Mouse (Mus musculus) urinary bladder, postnatal 4 days (tissue): ENCODE data around the gene Pdcd6ip.
"Not testable (repeated sequence)": the region's sequence is repeated elsewhere in the genome, so short reads cannot be mapped to it uniquely, and the experiment has no call there.

Experiments
- DNase-seq, 2 experiments: peaks; one replicate each; pipeline ENCODE4 v3.0.0; 2021 to 2022; ENCODE audit warnings: low spot score in 2 of 2

Pdcd6ip gene

GRCm38 (mm10) chr9:113701441-113702160, 6.5 kb downstream of the Pdcd6ip start:
- no peak for DNase-seq

DNA sequence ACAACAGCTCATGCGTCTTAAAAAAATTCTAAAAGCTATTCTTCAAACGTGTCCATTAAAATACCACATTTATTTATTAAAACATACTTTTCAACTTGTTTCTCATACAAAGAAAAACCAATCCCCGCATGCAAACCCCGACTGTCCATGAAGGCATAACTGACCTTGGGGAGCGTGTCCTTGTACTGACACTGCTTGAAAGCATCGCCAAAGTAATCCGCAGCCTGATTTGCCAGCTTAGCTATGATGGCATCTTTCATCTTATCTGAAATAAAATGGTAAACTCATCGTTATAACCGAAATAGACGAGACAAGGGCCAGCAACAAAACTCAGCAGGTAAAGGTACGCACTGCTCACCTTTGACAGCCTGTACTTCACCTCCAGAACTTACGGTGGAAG, 20.6 kb downstream of the Pdcd6ip start:
- DNase-seq = no peak

DNA sequence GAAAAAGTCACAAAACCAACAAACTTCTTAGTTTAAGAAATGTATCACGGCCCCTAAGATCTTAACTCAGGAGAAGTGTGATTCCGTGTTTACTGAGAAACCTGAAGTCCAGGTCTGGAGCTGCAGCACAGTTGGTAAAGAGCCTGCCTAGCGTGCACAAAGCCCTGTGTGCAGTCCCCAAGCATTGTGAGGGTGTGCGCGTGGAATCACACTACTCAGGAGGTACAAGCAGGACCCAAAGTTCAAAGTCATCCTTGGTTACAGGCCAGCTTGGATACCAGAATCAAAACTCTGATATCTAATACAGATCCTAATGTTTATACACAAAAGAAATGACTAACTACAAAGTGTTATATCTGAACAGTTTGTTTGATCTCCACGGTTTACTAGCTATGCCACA, 34.3 kb downstream of the Pdcd6ip start:
- no peak for DNase-seq

GRCm38 (mm10) chr9:113672352-113672751, 35.7 kb downstream of the Pdcd6ip start:
- DNase-seq = no peak

DNA sequence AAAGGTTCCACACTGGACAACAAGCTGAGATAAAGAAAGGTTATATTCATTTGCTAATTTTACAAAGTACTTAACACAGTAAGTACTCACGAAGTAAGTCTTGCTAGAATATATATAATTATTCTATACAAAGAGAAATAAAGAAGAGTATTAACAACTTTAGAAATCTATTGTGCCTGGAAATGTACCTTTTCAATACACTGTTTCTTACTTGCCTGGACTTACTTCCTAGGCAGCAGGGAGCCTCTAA, 37.3 kb downstream of the Pdcd6ip start:
- no peak for DNase-seq

DNA sequence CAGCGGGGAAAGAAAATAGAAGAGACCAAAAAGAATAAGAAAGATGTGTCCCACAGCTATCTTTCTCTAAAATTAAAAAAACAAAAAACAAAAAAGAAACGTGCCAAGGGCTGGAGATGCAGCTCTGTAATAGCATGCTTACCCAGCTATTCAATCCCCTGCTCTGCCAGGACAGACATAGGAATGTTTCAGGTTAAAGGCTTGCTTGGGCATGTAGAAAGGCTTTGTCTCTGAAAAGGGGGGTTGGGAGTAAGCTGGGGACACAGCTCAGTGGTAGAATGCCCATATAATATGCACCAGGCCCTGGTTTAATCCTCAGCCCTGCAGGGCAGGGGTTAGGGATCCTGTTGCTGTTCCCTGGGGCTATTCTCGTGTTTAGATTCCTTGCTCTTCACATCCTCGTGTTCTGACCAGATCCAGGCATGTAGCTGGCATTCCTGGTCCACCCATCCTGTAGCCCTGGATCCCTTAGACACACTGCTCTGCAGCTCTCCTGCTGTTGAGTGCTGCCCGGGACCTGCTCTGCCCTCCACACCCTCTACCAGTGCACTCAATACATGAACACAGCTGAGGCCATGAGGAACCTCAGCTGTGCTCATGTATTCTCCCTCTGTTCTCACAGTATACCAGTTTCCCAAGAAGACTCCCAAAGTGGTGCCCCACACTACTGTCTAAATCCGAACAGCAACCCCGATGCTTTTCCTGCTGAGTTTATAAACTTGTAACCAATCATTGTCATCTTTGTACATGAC, 37.8 kb downstream of the Pdcd6ip start:
- no peak for DNase-seq

GRCm38 (mm10) chr9:113663476-113663875, 44.6 kb downstream of the Pdcd6ip start:
- DNase-seq = no peak

- no peak for DNase-seq
Observed at GRCm38 (mm10) chr9:113657837-113658236, 50.2 kb downstream of the Pdcd6ip start.

DNA sequence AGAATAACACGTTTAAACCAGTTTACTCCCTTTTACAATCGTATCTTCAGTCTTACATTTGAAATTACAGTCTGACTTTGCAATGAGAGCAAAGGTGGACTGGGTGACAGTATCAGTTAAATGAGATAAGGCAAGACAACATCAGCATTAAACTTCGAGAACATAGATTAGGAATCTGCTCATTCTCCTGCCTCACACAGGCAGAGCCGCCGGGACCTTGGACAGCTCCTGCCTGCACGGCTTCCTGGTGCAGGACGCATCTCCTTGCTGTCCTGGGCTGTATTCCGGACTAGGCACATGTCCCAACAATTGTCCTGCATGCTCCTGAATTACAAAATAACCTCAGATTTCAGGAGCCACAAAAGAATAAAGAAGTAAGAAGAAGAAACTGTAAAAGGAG, 54.5 kb downstream of the Pdcd6ip start:
- no peak for DNase-seq

DNA sequence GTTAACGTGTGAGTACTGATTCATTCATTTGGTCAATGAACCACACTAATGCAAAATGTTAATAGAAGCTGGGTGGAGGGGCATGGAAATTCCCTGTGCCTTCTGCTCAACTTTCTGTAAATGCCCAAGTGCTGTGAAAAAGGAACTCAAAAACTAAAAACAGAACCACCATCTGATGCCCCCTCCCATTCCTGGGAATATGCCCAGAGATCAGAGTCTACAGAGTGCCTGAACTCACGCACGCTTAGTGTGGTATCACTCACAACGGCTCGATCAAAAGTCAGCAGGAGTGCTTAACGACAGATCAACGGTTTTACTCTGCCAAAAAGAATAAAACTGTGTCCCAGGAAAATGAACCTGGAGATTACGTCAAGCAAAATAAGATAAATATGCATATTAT, 57.3 kb downstream of the Pdcd6ip start:
- no peak for DNase-seq

GRCm38 (mm10) chr9:113649211-113649610, 58.8 kb downstream of the Pdcd6ip start:
- DNase-seq = not testable (repeated sequence)

GRCm38 (mm10) chr9:113645837-113646169, 62.3 kb downstream of the Pdcd6ip start:
- no peak for DNase-seq

GRCm38 (mm10) chr9:113645153-113645836, 62.8 kb downstream of the Pdcd6ip start:
- no peak for DNase-seq

DNA sequence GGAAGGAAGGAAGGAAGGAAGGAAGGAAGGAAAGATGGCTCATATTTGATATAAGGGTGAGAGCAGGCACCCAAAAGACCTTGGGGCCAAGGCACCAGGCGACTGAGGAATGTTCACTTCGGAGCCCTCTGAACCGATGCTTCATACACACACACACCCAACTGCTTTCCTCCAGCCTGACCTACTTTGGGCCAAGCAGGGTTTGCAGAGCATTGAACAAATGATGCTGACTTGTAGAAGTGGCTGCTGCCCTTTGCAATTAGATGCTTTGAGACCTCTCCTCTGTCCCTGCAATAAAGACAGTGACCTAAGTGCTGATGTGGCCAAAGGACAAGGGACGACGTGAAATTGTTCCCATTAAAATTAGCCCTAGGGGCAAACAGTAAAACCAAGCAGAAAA, 63.4 kb downstream of the Pdcd6ip start:
- no peak for DNase-seq

GRCm38 (mm10) chr9:113644076-113644475, 64.0 kb downstream of the Pdcd6ip start:
- DNase-seq = no peak

DNA sequence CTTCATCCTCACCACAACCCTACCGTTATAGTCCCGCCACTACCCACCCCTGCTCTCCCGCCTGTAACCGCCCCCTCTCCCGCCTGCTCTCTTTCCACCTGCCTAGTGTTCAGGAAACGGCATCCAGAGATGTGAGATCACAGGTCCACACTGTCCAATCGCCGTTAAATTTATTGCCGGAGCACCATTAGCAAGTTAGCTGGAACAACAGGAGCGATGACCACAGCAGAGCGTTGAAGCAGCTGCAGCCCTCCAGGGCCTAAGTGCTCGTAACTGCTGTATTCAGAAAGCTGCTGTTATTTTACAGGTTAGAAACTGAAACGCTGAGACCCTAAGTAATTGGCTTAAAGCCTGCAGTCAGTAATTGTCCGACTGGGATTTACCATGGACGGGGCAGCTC, 64.4 kb downstream of the Pdcd6ip start:
- DNase-seq = no peak

GRCm38 (mm10) chr9:113634986-113635385, 73.1 kb downstream of the Pdcd6ip start:
- no peak for DNase-seq

- DNase-seq = no peak
Observed at GRCm38 (mm10) chr9:113633168-113633744, 74.8 kb downstream of the Pdcd6ip start.

DNA sequence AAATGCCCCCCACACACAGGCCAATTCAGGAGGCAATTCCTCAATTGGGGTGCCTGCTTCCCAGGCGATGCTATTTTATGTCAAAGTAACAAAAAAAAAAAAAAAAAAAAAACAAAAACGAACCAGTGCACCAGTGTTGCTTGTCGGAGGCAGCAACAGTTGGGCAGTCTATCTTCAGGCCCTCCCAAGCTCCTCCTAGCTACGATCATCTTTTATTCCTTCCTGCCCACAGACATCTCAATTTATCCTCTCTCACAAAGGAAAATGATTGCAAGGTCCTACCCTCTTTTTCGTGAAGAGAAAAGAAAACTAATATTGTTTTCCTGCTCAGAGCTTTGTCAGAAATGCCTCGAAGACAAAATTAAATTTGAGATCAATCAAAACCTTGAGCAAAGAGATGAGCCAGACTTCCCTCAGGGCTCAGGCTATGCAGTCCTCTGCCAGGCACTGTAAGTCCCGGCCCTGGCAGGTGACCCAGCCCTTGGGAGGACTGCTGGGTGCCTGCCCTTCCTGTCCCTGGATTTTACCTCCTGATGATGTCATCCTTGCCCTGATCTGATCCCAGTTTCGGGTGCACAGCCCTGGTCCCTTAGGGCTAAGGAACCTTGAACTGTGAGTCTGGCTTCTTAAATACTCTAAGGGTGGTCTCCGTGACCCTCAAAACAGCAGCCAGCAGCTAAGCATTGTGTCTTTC, 75.6 kb downstream of the Pdcd6ip start:
- no peak for DNase-seq

DNA sequence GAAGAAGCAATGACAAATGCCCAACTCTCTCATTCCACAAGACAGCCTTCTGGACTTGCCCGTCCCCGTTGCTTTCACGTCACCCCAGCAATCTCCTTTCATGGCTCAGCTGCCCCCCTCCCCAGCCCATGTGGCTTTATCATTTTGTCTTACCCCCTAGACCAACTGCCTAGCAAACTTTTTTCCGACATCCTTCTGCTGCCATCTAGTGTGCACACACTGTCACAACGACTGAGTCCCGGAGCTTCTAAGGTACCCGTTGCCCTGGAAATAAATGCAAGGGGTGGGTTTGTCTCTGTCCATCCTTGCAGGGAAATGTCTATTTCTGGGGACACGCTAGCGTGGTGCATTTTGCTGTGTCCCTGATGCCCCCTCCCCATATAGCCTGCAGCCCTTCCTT, 78.4 kb downstream of the Pdcd6ip start:
- DNase-seq = no peak

GRCm38 (mm10) chr9:113629191-113629590, 78.9 kb downstream of the Pdcd6ip start:
- no peak for DNase-seq

DNA sequence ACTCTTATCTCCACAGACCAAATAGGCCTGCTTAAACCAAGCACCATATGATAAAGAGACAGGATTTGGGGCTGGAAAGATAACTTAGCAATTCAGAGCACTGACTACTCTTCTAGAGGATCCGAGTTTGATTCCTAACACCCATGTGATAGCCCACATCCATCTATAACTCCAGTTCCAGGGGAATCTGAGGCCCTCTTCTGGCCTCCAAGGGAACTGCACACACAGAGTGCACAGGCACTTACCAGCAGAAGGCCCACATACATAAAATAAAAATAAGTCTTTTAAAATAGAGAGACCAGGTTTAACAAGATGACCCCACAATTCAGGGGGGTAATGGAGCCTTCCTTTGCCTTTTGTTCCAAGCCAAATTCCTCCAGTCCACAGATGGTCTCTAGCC, 79.3 kb downstream of the Pdcd6ip start:
- DNase-seq = no peak
